Mouse (Mus musculus): ENCODE data around the gene Rbms3. TPM values are rescaled to one million over a fixed set of nuclear protein-coding genes. Genes with fewer than 3 reads are reported as not detected.

The Rbms3 gene
- polyA plus RNA-seq, 1 experiment from 2014 or later = 38.4 TPM

DNA sequence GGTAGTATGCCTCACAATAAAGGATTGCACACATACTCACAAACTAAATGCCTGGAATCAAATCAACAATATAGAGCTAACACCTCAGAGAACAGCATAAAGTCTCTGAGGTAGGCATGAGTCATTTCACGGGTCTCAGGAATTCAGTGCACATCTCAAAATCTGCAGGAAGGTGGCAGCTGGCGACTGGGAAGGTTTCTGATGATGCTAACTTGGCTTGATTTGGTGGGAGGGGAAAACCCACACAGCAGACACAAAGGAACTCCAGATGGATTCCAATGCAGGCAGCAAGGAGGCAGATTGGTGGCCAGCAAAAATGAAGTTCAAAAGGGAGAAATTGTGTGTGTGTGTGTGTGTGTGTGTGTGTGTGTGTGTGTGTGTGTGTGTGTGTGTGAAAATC is 193.9 kb downstream of the Rbms3 start:
- H3K36me3 ChIP-seq (ENCODE audit: control insufficient read depth, insufficient read depth, low read length) = no peaks in the 10 kb centered on the region
- no peak overlapping the region for H3K4me3 ChIP-seq (ENCODE audit: low read depth, low read length)
- no peaks in the 10 kb centered on the region for H3K9me3 ChIP-seq (ENCODE audit: control insufficient read depth, low read length)
- H3K9ac ChIP-seq (ENCODE audit: low read depth, low read length) = no peak overlapping the region
- DNase-seq (ENCODE audit: low spot score) (no peak), ATAC-seq (ENCODE audit: low FRiP score) (no peak)
- no peak overlapping the region for H3K4me2 ChIP-seq (replicated peaks; ENCODE audit: low read depth, low read length)
- no peak overlapping the region for H3K27ac ChIP-seq (ENCODE audit: low read depth, low read length)
- H3K27me3 ChIP-seq (ENCODE audit: control insufficient read depth, insufficient read depth, low read length) = no peaks in the 10 kb centered on the region
- WGBS = 70% methylated on average over 2 of the region's 2 CpGs
- H3K4me1 ChIP-seq (replicated peaks; ENCODE audit: control insufficient read depth, insufficient read depth, low read length) = no peaks in the 10 kb centered on the region

DNA sequence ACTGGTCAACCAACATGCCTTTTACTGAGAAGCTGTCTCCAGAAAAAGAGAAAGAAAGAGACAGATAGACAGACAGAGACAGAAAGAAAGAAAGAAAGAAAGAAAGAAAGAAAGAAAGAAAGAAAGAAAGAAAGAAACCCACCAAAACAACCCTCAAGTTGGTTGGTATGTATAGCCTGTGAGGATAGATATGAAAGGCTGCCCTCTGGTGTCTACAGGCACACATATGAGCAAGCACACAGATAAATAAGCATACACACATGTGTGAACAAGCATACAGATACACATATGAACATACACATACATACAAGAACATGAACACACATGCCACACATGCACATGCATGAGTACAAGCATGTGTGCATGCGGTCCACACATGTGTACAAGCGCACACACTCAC is 199.0 kb downstream of the Rbms3 start:
- no peak for DNase-seq (ENCODE audit: low spot score)
- no peak overlapping the region for H3K4me2 ChIP-seq (replicated peaks; ENCODE audit: low read depth, low read length)
- no peaks in the 10 kb centered on the region for H3K4me1 ChIP-seq (replicated peaks; ENCODE audit: control insufficient read depth, insufficient read depth, low read length)
- 97% methylated on average over 2 of the region's 2 CpGs for WGBS
- no peaks in the 10 kb centered on the region for H3K9me3 ChIP-seq (ENCODE audit: control insufficient read depth, low read length)
- H3K27me3 ChIP-seq (ENCODE audit: control insufficient read depth, insufficient read depth, low read length) = no peaks in the 10 kb centered on the region
- H3K27ac ChIP-seq (ENCODE audit: low read depth, low read length) = no peak overlapping the region
- no peak overlapping the region for H3K4me3 ChIP-seq (ENCODE audit: low read depth, low read length)
- H3K9ac ChIP-seq (ENCODE audit: low read depth, low read length) = no peak overlapping the region
- ATAC-seq (ENCODE audit: low FRiP score) = no peak
- H3K36me3 ChIP-seq (ENCODE audit: control insufficient read depth, insufficient read depth, low read length) = no peaks in the 10 kb centered on the region

DNA sequence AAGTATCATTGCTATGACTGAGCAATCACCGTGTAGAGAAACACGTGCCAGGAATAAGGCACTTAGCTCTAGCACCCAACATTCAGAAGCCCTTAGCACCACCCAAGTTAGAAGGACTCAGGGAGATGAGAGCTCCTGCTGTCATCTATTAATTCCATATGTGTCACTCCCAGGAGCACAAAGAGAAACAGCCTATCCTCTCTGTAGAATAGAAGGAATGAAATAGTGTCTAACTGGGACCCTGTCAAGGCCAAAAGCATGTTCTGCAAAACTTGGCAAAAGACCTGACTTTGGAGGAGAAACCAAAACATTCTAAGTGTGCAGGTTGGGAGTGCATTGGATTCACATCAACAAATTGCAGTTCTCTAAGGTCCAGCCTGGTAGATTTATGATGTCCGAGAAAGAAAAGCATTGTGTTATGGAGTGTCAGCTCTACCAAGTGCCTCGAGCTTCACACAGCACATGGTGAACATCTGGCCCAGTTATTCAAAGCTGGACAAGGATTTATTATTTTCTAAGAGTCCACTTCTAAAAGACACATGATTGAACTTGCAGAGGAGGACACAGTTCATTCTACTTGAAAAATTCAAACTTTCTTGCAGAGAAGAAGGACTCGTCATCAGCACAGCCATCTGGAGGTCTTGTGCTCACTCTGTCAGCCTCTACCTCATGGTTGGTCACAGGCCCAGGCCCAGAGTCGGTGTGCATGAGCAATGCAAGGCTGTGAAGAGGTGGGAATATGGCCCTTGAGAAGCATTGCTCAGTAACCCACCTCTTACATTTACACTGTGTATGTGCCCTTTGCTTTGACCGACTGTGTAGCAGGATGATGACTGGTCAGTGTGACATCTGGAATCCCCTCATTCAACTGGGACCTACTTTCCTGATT is 200.3 kb downstream of the Rbms3 start:
- H3K9ac ChIP-seq (ENCODE audit: low read depth, low read length) = no peak overlapping the region
- DNase-seq (ENCODE audit: low spot score) (no peak), ATAC-seq (ENCODE audit: low FRiP score) (no peak)
- no peaks in the 10 kb centered on the region for H3K9me3 ChIP-seq (ENCODE audit: control insufficient read depth, low read length)
- H3K27ac ChIP-seq (ENCODE audit: low read depth, low read length) = no peak overlapping the region
- H3K4me2 ChIP-seq (replicated peaks; ENCODE audit: low read depth, low read length) = no peak overlapping the region
- H3K4me1 ChIP-seq (replicated peaks; ENCODE audit: control insufficient read depth, insufficient read depth, low read length) = no peaks in the 10 kb centered on the region
- 88% methylated on average over 7 of the region's 7 CpGs for WGBS
- no peak overlapping the region for H3K4me3 ChIP-seq (ENCODE audit: low read depth, low read length)
- no peaks in the 10 kb centered on the region for H3K36me3 ChIP-seq (ENCODE audit: control insufficient read depth, insufficient read depth, low read length)
- H3K27me3 ChIP-seq (ENCODE audit: control insufficient read depth, insufficient read depth, low read length) = no peaks in the 10 kb centered on the region

DNA sequence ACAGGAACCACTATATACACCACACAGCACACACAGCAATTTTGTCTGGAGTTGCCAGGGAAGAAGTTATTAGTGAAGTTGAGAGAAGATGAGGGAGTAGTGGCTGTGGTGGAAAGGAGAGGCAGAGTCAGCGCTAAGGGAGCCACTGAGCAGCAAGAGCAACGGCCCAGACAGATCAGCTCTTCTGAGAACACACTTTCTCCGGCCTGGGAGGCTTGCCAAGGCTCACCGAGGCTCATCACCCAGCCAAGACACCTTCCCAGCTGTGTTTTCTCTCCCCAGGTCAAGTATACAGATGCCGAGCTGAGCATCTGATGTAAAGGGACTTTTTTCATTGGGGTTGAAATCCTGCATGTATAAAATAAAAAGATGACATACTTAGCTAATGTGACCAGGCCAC is 206.5 kb downstream of the Rbms3 start:
- Histone ChIP-seq H3K9me3 (ENCODE audit: control insufficient read depth, low read length) (no peaks in the 10 kb centered on the region), H3K9ac (ENCODE audit: low read depth, low read length) (no peak overlapping the region), H3K4me1 (replicated peaks; ENCODE audit: control insufficient read depth, insufficient read depth, low read length) (no peaks in the 10 kb centered on the region), H3K27ac (ENCODE audit: low read depth, low read length) (no peak overlapping the region), H3K27me3 (ENCODE audit: control insufficient read depth, insufficient read depth, low read length) (no peaks in the 10 kb centered on the region), H3K36me3 (ENCODE audit: control insufficient read depth, insufficient read depth, low read length) (no peaks in the 10 kb centered on the region), H3K4me3 (ENCODE audit: low read depth, low read length) (no peak overlapping the region), H3K4me2 (replicated peaks; ENCODE audit: low read depth, low read length) (no peak overlapping the region)
- WGBS = 88% methylated on average over 5 of the region's 5 CpGs
- DNase-seq (ENCODE audit: low spot score) = no peak
- no peak for ATAC-seq (ENCODE audit: low FRiP score)

DNA sequence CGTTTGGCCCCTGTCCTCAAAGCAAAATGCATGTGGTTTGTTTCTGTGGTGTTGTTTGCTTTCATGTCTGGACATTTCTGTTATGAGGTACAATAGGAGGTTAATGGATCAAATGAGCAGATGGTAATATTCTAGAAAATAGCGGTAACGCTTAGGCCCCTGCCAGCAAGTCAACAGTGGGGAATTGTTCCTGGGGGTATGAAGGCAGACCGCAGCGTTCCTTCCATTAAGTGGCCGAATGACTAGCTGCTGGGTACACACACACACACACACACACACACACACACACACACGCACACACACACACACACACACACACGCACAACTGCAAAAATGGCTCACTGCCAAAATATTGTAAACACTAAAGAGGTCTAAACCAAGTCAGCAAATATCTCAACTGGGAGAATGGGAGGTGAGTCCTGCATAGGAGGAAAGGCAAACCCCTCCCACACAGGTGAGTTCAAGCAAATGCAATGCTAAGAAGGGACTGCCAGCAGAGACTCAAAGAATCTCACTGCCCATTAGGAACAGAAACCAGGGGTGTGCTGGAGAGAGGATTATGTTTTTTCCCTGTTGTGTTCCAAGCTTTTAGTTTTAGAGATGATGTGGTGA is 209.7 kb downstream of the Rbms3 start:
- ATAC-seq (ENCODE audit: low FRiP score) (no peak), DNase-seq (ENCODE audit: low spot score) (no peak)
- Histone ChIP-seq H3K9me3 (ENCODE audit: control insufficient read depth, low read length) (no peaks in the 10 kb centered on the region), H3K4me2 (replicated peaks; ENCODE audit: low read depth, low read length) (no peak overlapping the region), H3K36me3 (ENCODE audit: control insufficient read depth, insufficient read depth, low read length) (no peaks in the 10 kb centered on the region), H3K9ac (ENCODE audit: low read depth, low read length) (no peak overlapping the region), H3K4me3 (ENCODE audit: low read depth, low read length) (no peak overlapping the region), H3K27ac (ENCODE audit: low read depth, low read length) (no peak overlapping the region), H3K4me1 (replicated peaks; ENCODE audit: control insufficient read depth, insufficient read depth, low read length) (no peaks in the 10 kb centered on the region), H3K27me3 (ENCODE audit: control insufficient read depth, insufficient read depth, low read length) (no peaks in the 10 kb centered on the region)
- WGBS = 82% methylated on average over 8 of the region's 8 CpGs

DNA sequence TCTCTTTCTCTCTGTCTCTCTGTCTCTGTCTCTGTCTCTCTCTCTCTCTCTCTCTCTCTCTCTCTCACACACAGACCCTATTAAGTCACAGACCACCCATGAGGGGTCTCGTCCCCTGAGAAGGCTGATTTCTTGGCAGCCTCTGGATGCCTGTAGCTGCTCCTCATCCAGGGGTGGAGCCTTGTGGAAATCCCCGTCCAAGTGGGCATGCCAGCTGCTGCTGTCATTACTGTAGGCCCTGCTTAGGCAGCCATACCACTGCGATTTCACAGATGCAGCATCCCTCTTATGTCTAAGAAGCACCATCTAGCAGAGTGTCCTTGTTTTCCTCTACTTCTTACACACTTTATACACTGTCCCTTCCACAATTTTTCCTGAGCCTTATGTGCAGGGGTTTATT is 216.5 kb downstream of the Rbms3 start:
- Histone ChIP-seq H3K27me3 (ENCODE audit: control insufficient read depth, insufficient read depth, low read length) (no peaks in the 10 kb centered on the region), H3K36me3 (ENCODE audit: control insufficient read depth, insufficient read depth, low read length) (no peaks in the 10 kb centered on the region), H3K27ac (ENCODE audit: low read depth, low read length) (no peak overlapping the region), H3K9ac (ENCODE audit: low read depth, low read length) (no peak overlapping the region), H3K9me3 (ENCODE audit: control insufficient read depth, low read length) (no peaks in the 10 kb centered on the region), H3K4me2 (replicated peaks; ENCODE audit: low read depth, low read length) (no peak overlapping the region), H3K4me1 (replicated peaks; ENCODE audit: control insufficient read depth, insufficient read depth, low read length) (no peaks in the 10 kb centered on the region), H3K4me3 (ENCODE audit: low read depth, low read length) (no peak overlapping the region)
- DNase-seq (ENCODE audit: low spot score) (peak; percentile 7), ATAC-seq (ENCODE audit: low FRiP score) (no peak)
- 44% methylated on average over 3 of the region's 3 CpGs for WGBS

DNA sequence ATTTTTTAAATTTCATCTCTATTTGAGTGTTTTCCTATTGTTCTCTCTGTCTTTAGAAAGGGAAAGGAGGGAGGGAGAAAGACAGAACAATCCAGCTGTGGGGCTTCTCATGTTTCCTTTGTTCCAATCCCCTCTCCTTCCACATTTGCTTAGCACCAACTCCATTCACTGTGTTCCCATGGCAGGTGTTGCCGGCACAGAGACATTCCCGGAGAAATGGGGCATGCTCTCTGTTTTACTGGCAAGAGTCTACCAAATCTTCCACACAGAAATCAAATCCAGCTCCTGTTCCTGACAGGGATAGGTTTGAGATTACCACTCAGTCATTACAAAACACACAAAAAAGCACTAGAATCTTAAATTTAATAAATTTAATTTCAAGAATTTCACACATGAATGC is 217.1 kb downstream of the Rbms3 start:
- WGBS = 35% methylated on average over 2 of the region's 2 CpGs
- no peak for DNase-seq (ENCODE audit: low spot score)

DNA sequence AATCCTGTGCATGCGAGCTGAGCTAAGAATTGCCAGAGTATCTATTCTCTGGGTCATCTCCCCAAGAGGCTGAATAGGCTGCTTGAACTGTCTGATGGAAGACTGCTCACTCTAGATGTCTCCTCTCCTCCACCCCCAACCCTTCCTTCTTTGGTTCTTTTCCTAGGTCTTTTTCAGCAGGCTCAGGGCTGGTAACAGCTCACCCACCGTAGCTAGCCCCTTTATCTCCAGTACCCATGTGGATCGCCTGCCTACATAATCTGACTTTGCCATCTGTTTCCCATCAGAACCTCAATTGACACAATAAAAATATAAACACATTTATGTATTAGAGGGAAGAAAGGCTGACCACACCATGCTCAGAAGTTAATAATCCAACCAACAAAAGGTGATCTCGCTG is 225.1 kb downstream of the Rbms3 start:
- no peak overlapping the region for H3K27ac ChIP-seq (ENCODE audit: low read depth, low read length)

More for the DNA sequence above, 217.1 kb downstream of the Rbms3 start:
- Histone ChIP-seq H3K4me2 (replicated peaks; ENCODE audit: low read depth, low read length) (no peak overlapping the region), H3K4me1 (replicated peaks; ENCODE audit: control insufficient read depth, insufficient read depth, low read length) (no peaks in the 10 kb centered on the region), H3K4me3 (ENCODE audit: low read depth, low read length) (no peak overlapping the region), H3K36me3 (ENCODE audit: control insufficient read depth, insufficient read depth, low read length) (no peaks in the 10 kb centered on the region), H3K9ac (ENCODE audit: low read depth, low read length) (no peak overlapping the region), H3K9me3 (ENCODE audit: control insufficient read depth, low read length) (no peaks in the 10 kb centered on the region), H3K27me3 (ENCODE audit: control insufficient read depth, insufficient read depth, low read length) (no peaks in the 10 kb centered on the region), H3K27ac (ENCODE audit: low read depth, low read length) (no peak overlapping the region)
- no peak for ATAC-seq (ENCODE audit: low FRiP score)

DNA sequence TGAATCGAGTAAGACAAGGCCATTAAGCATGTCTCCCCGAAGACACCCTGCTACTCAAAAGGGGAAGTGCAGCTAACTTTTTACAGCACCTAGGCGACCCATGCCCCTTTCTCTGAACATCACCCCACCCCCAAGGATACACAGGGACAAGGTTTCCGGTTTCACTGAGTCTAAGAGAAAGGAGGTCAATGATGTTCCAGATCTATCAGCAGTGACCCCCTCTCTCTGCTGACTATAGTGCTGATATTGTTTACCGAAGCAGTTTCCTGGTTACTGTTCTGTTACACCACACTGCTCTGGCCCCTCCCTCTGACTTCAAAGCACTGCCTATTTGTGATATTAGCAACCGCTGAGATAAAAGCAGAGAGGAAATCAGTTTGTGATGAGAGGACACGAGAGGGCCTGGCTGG is 229.4 kb downstream of the Rbms3 start:
- Histone ChIP-seq H3K4me3 (ENCODE audit: low read depth, low read length) (no peak overlapping the region), H3K27me3 (ENCODE audit: control insufficient read depth, insufficient read depth, low read length) (no peaks in the 10 kb centered on the region), H3K4me2 (replicated peaks; ENCODE audit: low read depth, low read length) (no peak overlapping the region), H3K27ac (ENCODE audit: low read depth, low read length) (no peak overlapping the region), H3K9me3 (ENCODE audit: control insufficient read depth, low read length) (no peaks in the 10 kb centered on the region), H3K9ac (ENCODE audit: low read depth, low read length) (no peak overlapping the region), H3K4me1 (replicated peaks; ENCODE audit: control insufficient read depth, insufficient read depth, low read length) (no peaks in the 10 kb centered on the region), H3K36me3 (ENCODE audit: control insufficient read depth, insufficient read depth, low read length) (no peaks in the 10 kb centered on the region)
- ATAC-seq (ENCODE audit: low FRiP score) = no peak
- 45% methylated on average over 7 of the region's 7 CpGs for WGBS
- DNase-seq (ENCODE audit: low spot score) = no peak

More for the DNA sequence above, 225.1 kb downstream of the Rbms3 start:
- Histone ChIP-seq H3K4me3 (ENCODE audit: low read depth, low read length) (no peak overlapping the region), H3K4me1 (replicated peaks; ENCODE audit: control insufficient read depth, insufficient read depth, low read length) (no peaks in the 10 kb centered on the region), H3K4me2 (replicated peaks; ENCODE audit: low read depth, low read length) (no peak overlapping the region), H3K9me3 (ENCODE audit: control insufficient read depth, low read length) (no peaks in the 10 kb centered on the region), H3K36me3 (ENCODE audit: control insufficient read depth, insufficient read depth, low read length) (no peaks in the 10 kb centered on the region), H3K27me3 (ENCODE audit: control insufficient read depth, insufficient read depth, low read length) (no peaks in the 10 kb centered on the region), H3K9ac (ENCODE audit: low read depth, low read length) (no peak overlapping the region)
- 83% methylated on average over 4 of the region's 4 CpGs for WGBS
- ATAC-seq (ENCODE audit: low FRiP score) (no peak), DNase-seq (ENCODE audit: low spot score) (no peak)
